Mouse (Mus musculus) thymus, adult 2 months (tissue): ENCODE results near the gene Hist1h2ab. TPM values are rescaled to one million over a fixed set of nuclear protein-coding genes. Genes with fewer than 3 reads are reported as not detected.
"Not testable (repeated sequence)": the region's sequence is repeated elsewhere in the genome, so short reads cannot be mapped to it uniquely, and the experiment has no call there.

Source experiments
- DNase-seq: peaks from one replicate; pipeline ENCODE4 v3.0.0; 2021
- H3K27ac ChIP-seq: fragments of 200-500 bp; 2 replicates; pipeline ENCODE4 v1.5.1; 2012; ENCODE audit warnings: low read length, control low read depth; ENCODE audit not compliant: control insufficient read depth, insufficient read depth
- H3K27me3 ChIP-seq: fragments of 200-500 bp; 2 replicates; pipeline ENCODE4 v1.6.1; 2012; ENCODE audit warnings: mild to moderate bottlenecking, low read length, moderate library complexity, mixed read lengths; ENCODE audit not compliant: control insufficient read depth, insufficient read depth
- H3K36me3 ChIP-seq: fragments of 200-500 bp; 2 replicates; pipeline ENCODE4 v1.6.1; 2012; ENCODE audit warnings: mild to moderate bottlenecking, low read length, moderate library complexity; ENCODE audit not compliant: control insufficient read depth, insufficient read depth
- H3K4me1 ChIP-seq: fragments of 200-500 bp; replicated peaks from 2 replicates; pipeline ENCODE4 v1.6.1; 2012; ENCODE audit warnings: low read length; ENCODE audit not compliant: control insufficient read depth, insufficient read depth
- H3K4me3 ChIP-seq: fragments of 200-500 bp; 2 replicates; pipeline ENCODE4 v1.5.1; 2012; ENCODE audit warnings: mild to moderate bottlenecking, low read length, control low read depth, moderate library complexity; ENCODE audit not compliant: control insufficient read depth, insufficient read depth
- CTCF ChIP-seq: fragments of 200-500 bp; IDR thresholded peaks from 2 replicates; pipeline ENCODE4 v1.5.1; 2012; ENCODE audit warnings: mild to moderate bottlenecking, control low read depth, low read length, moderate library complexity, borderline replicate concordance; ENCODE audit not compliant: control insufficient read depth, poor library complexity, insufficient read depth; ENCODE audit errors: extremely low read depth
- POLR2A ChIP-seq: fragments of 200-500 bp; IDR thresholded peaks from 2 replicates; pipeline ENCODE4 v1.6.1; 2012; ENCODE audit warnings: mild to moderate bottlenecking, low read length, control low read depth, moderate library complexity; ENCODE audit not compliant: control insufficient read depth, poor library complexity, insufficient read depth; ENCODE audit errors: extremely low read depth
- WGBS: fragments of 180-500 bp; shearing (Covaris S2); methylation state at CpG from one replicate; pipeline ENCODE4 v1.1.7; 2018; 5-methylcytosine and 5-hydroxymethylcytosine counted together
- polyA plus RNA-seq: library from polyadenylated mRNA; depleted of rRNA; stranded (reverse); fragments of >200 nt; gene quantifications from 2 replicates; pipeline ENCODE4 v1.2.3, GENCODE M21; 2012; rRNA removed

Gene Hist1h2ab
- 258 and 455 TPM in 2 replicates for polyA plus RNA-seq

DNA sequence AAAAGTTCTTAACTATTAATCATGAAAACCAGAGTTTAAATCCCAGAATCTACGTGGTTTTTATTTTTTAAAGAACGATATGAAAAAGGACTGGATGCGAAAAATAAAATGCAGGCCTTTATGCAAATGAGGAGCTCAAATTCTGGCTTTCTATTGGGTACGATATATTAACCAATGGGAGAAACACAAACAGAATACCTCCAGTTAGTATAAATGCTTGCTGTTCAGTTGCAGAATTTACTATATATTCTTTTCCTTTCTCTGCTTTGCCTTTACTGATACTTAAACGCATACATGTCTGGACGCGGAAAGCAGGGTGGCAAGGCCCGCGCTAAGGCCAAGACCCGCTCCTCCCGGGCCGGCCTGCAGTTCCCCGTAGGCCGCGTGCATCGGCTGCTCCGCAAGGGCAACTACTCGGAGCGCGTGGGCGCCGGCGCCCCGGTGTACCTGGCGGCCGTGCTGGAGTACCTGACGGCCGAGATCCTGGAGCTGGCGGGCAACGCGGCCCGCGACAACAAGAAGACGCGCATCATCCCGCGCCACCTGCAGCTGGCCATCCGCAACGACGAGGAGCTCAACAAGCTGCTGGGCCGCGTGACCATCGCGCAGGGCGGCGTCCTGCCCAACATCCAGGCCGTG lies at the start of gene Hist1h2ab:
TSS of gene Hist1h2ab (plus strand) at position 288 of the 639 bp plus-strand sequence.
- H3K4me1 ChIP-seq, H3K27me3 ChIP-seq, H3K36me3 ChIP-seq: not testable (repeated sequence)
- peak within 1 kb of the TSS; percentile 41 for H3K4me3 ChIP-seq
- under 1% methylated on average over 32 of the region's 47 CpGs for WGBS
- DNase-seq = peak; percentile 63
- H3K27ac ChIP-seq = peak within 1 kb of the TSS; percentile 86
- 0 out of 2 replicates have a peak, but pooled peaks have one; percentile 10 for TF ChIP-seq CTCF
- peak; percentile 60; the same call in 1 of the 2 replicates for TF ChIP-seq POLR2A

GRCm38 (mm10) chr13:23702220-23702619 lies 48.7 kb upstream of the Hist1h2ab start:
- TF ChIP-seq CTCF (no peak), POLR2A (no peak)
- WGBS = 82% methylated on average over 4 of the region's 4 CpGs
- H3K36me3 ChIP-seq = no peaks in the 10 kb centered on the region
- H3K27ac ChIP-seq = no peak overlapping the region
- peaks cover 4% of the 10 kb centered on the region for H3K4me1 ChIP-seq
- H3K4me3 ChIP-seq = no peak overlapping the region
- DNase-seq = no peak
- no peaks in the 10 kb centered on the region for H3K27me3 ChIP-seq

DNA sequence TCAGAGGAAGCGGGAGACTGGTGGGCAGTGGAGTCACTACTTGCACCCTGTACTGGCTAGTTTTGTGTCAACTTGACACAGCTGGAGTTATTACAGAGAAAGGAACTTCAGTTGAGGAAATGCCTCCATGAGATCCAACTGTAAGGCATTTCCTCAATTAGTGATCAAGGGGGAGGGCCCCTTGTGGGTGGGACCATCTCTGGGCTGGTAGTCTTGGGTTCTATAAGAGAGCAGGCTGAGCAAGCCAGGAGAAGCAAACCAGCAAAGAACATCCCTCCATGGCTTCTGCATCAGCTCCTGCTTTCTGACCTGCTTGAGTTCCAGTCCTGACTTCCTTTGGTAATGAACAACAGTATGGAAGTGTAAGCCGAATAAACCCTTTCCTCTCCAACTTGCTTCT lies 48.1 kb upstream of the Hist1h2ab start:
- H3K4me3 ChIP-seq, H3K27me3 ChIP-seq, DNase-seq, H3K4me1 ChIP-seq, H3K27ac ChIP-seq, H3K36me3 ChIP-seq: not testable (repeated sequence)
- 94% methylated on average over 2 of the region's 2 CpGs for WGBS

GRCm38 (mm10) chr13:23705751-23706356 lies 45.1 kb upstream of the Hist1h2ab start:
- Histone ChIP-seq H3K36me3 (no peaks in the 10 kb centered on the region), H3K4me1 (peaks cover 11% of the 10 kb centered on the region), H3K4me3 (no peak overlapping the region), H3K27ac (no peak overlapping the region), H3K27me3 (no peaks in the 10 kb centered on the region)
- TF ChIP-seq POLR2A = no peak
- TF ChIP-seq CTCF = no peak
- no peak for DNase-seq
- 90% methylated on average over 7 of the region's 7 CpGs for WGBS

GRCm38 (mm10) chr13:23706771-23707170 lies 44.2 kb upstream of the Hist1h2ab start:
- Histone ChIP-seq H3K4me1 (peaks cover 8% of the 10 kb centered on the region), H3K27ac (no peak overlapping the region), H3K4me3 (no peak overlapping the region), H3K36me3 (no peaks in the 10 kb centered on the region), H3K27me3 (no peaks in the 10 kb centered on the region)
- DNase-seq = no peak
- 97% methylated on average over 12 of the region's 12 CpGs for WGBS
- TF ChIP-seq POLR2A = no peak
- TF ChIP-seq CTCF = no peak

GRCm38 (mm10) chr13:23708041-23708440 lies 42.9 kb upstream of the Hist1h2ab start:
- no peak for DNase-seq
- Histone ChIP-seq H3K36me3 (no peaks in the 10 kb centered on the region), H3K27me3 (no peaks in the 10 kb centered on the region), H3K27ac (no peak overlapping the region), H3K4me3 (no peak overlapping the region), H3K4me1 (peaks cover 8% of the 10 kb centered on the region)
- 81% methylated on average over 4 of the region's 4 CpGs for WGBS
- TF ChIP-seq CTCF = no peak

DNA sequence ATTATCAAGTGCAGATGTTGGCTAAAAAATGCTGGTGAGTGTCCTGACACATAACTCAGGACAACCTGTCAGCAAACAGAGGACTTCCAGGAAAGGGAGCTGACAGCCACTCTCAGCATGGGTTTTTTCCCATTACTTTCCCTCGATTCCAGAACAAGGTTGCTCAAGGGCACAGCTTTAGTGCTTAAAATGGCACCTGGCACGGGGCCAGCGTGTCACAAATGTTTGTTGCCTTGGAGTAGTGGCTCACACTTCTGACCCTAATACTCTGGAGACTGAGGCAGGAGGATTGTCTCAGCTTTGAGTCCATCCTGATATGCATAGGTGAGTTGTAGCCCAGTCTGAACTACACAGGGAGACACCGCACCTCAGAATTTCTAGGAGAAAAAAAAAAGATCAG lies 42.3 kb upstream of the Hist1h2ab start:
- TF ChIP-seq POLR2A (no peak), CTCF (no peak)
- no peak for DNase-seq
- Histone ChIP-seq H3K27ac (no peak overlapping the region), H3K4me1 (peaks cover 8% of the 10 kb centered on the region), H3K36me3 (no peaks in the 10 kb centered on the region), H3K4me3 (no peak overlapping the region), H3K27me3 (no peaks in the 10 kb centered on the region)
- WGBS = 91% methylated on average over 4 of the region's 4 CpGs
